9 mouse cellular contexts compared by ENCODE assay signal in genomic region chr2:25055409-25056155, GRCm38 (mm10). TPM values are rescaled to one million over a fixed set of nuclear protein-coding genes. Genes with fewer than 3 reads are reported as not detected.
A peak's percentile ranks its signal among the peaks of the same experiment; 100 is the strongest.
DNase-seq lines count a peak whose midpoint lies in the region; ATAC-seq and TF ChIP-seq lines count a peak whose summit lies in the region.
"Had no signal": no experiment of that assay in that cellular context is flagged by ENCODE, and none has a peak within 500 bp of the region (broad histone marks: within the 10 kb centered on the region; RNA-seq: fewer than 3 reads in every experiment).

No protein-coding gene starts in this region.

- no peak for ATAC-seq in heart, embryonic 11.5 days (replicated peaks; ENCODE audit: insufficient number of reproducible peaks, low FRiP score, low TSS enrichment)
- no peak for ATAC-seq in forebrain, embryonic 11.5 days (replicated peaks; ENCODE audit: low FRiP score)
- no peak for ATAC-seq in limb, embryonic 15.5 days (ENCODE audit: insufficient number of reproducible peaks, low FRiP score, low TSS enrichment, low read depth)
- ATAC-seq in inflammation-experienced regulatory T-cells, adult 6 months = no peak

- no peak overlapping the region for H3K27ac ChIP-seq in heart, embryonic 11.5 days (ENCODE audit: low read depth, low read length)
- no peak overlapping the region for H3K27ac ChIP-seq in forebrain, embryonic 11.5 days (ENCODE audit: low read depth, low read length)
- H3K27ac ChIP-seq in limb, embryonic 15.5 days = no peak overlapping the region

- peak overlapping the region; percentile 77; the same call in 1 of the 2 replicates for H3K9ac ChIP-seq in heart, embryonic 11.5 days (ENCODE audit: low read depth, low read length)
- H3K9ac ChIP-seq in forebrain, embryonic 11.5 days (ENCODE audit: low read length) = peak overlapping the region; percentile 80
- H3K9ac ChIP-seq in limb, embryonic 15.5 days = no peak overlapping the region

- peaks cover 8% of the 10 kb centered on the region for H3K4me1 ChIP-seq in heart, embryonic 11.5 days (ENCODE audit: control insufficient read depth, insufficient read depth, low read length)
- H3K4me1 ChIP-seq in forebrain, embryonic 11.5 days (replicated peaks; ENCODE audit: control insufficient read depth, insufficient read depth, low read length) = peaks cover 7% of the 10 kb centered on the region
- peaks cover 12% of the 10 kb centered on the region for H3K4me1 ChIP-seq in limb, embryonic 15.5 days

- no peaks in the 10 kb centered on the region for H3K79me3 ChIP-seq in C2C12 (ENCODE audit: low read depth)

- H3K79me2 ChIP-seq in C2C12 (ENCODE audit: control insufficient read depth, insufficient read depth) = peaks cover 19% of the 10 kb centered on the region

- H3K27me3 ChIP-seq in heart, embryonic 11.5 days (ENCODE audit: control insufficient read depth, insufficient read depth, low read length) = no peaks in the 10 kb centered on the region
- H3K27me3 ChIP-seq in C2C12 (ENCODE audit: control insufficient read depth, insufficient read depth, insufficient read length) = no peaks in the 10 kb centered on the region
- H3K27me3 ChIP-seq in forebrain, embryonic 11.5 days (ENCODE audit: control insufficient read depth, insufficient read depth, low read length) = no peaks in the 10 kb centered on the region
- H3K27me3 ChIP-seq in limb, embryonic 15.5 days = no peaks in the 10 kb centered on the region

- DNase-seq in heart, postnatal 36 days = no peak
- no peak for DNase-seq in forebrain, embryonic 11.5 days (ENCODE audit: low spot score)
- no peak for DNase-seq in thymus, adult 18-20 months
- no peak for DNase-seq in ovary, adult 18-20 months (ENCODE audit: low spot score)

- 86% methylated on average over 21 of the region's 21 CpGs for WGBS in heart, embryonic 11.5 days (ENCODE audit: insufficient replicate concordance)
- 90% methylated on average over 21 of the region's 21 CpGs for WGBS in forebrain, embryonic 11.5 days
- WGBS in limb, embryonic 15.5 days = 91% methylated on average over 21 of the region's 21 CpGs

- H3K36me3 ChIP-seq in heart, embryonic 11.5 days (ENCODE audit: control insufficient read depth, insufficient read depth, low read length) = no peaks in the 10 kb centered on the region
- peaks cover 17% of the 10 kb centered on the region for H3K36me3 ChIP-seq in C2C12 (ENCODE audit: control insufficient read depth, insufficient read depth)
- no peaks in the 10 kb centered on the region for H3K36me3 ChIP-seq in forebrain, embryonic 11.5 days (ENCODE audit: control insufficient read depth, insufficient read depth, low read length)
- peaks cover 41% of the 10 kb centered on the region for H3K36me3 ChIP-seq in limb, embryonic 15.5 days

- no peaks in the 10 kb centered on the region for H3K9me3 ChIP-seq in heart, embryonic 11.5 days (replicated peaks; ENCODE audit: control insufficient read depth, low read length)
- no peaks in the 10 kb centered on the region for H3K9me3 ChIP-seq in forebrain, embryonic 11.5 days (ENCODE audit: control insufficient read depth, low read length)
- H3K9me3 ChIP-seq in limb, embryonic 15.5 days = no peaks in the 10 kb centered on the region

- H3K4me2 ChIP-seq in heart, embryonic 11.5 days = peak overlapping the region; percentile 83
- H3K4me2 ChIP-seq in forebrain, embryonic 11.5 days (ENCODE audit: low read depth, low read length, severe bottlenecking) = peak overlapping the region; percentile 85
- peak overlapping the region; percentile 78 for H3K4me2 ChIP-seq in limb, embryonic 15.5 days

- H3ac ChIP-seq in C2C12 (ENCODE audit: control insufficient read depth, insufficient read length, low read depth) = no peak overlapping the region

- no peak for TF ChIP-seq CTCF in C2C12 (IDR thresholded peaks at IDR 0.05; ENCODE audit: control insufficient read depth, insufficient read depth, insufficient read length)

- peak overlapping the region; percentile 70; the same call in 1 of the 2 replicates for H3K4me3 ChIP-seq in heart, embryonic 11.5 days (ENCODE audit: low read depth, low read length)
- peak overlapping the region; percentile 56 for H3K4me3 ChIP-seq in C2C12 (ENCODE audit: insufficient read depth, poor library complexity, severe bottlenecking)
- H3K4me3 ChIP-seq in forebrain, embryonic 11.5 days (ENCODE audit: low read depth, low read length) = peak overlapping the region; percentile 79; the same call in 1 of the 2 replicates
- peak overlapping the region; percentile 80 for H3K4me3 ChIP-seq in limb, embryonic 15.5 days

- intact Hi-C loops in heart, postnatal 36 days (cut with DNase I) = no loop called here

TF ChIP-seq in C2C12, 6 proteins besides CTCF, POLR2A, EP300 and RAD21:
- no peak for TF ChIP-seq USF1 (IDR thresholded peaks at IDR 0.05; ENCODE audit: low read depth)
- no peak for TF ChIP-seq MYOG (IDR thresholded peaks at IDR 0.05; ENCODE audit: control insufficient read depth, extremely low read depth, insufficient read length)
- TF ChIP-seq MAX (IDR thresholded peaks at IDR 0.05) = no peak
- TF ChIP-seq CEBPB (IDR thresholded peaks at IDR 0.05; ENCODE audit: low read depth) = no peak
- no peak for TF ChIP-seq FOSL1 (IDR thresholded peaks at IDR 0.05; ENCODE audit: insufficient read depth, low read length, poor library complexity, severe bottlenecking)
- TF ChIP-seq MYOD1 (IDR thresholded peaks at IDR 0.05; ENCODE audit: control insufficient read depth, insufficient read length, low read depth) = no peak
TF ChIP-seq in C2C12: peak in this region for 0.

RNA-seq across cellular contexts. Expression of gene Nsmf, which starts 1.4 kb away (rescaled TPM):
- polyA plus RNA-seq in heart, embryonic 11.5 days (2014; fragmentation: Nextera tagmentation; extraction: Ambion mirVana) = 32.9 and 37.7 TPM in 2 replicates
- total RNA-seq in heart, postnatal 36 days (2021) = 10 to 100 TPM; 14.4 to 16.3 TPM
- 30.6 TPM for polyA plus RNA-seq in C2C12 (2012; fragmentation: generic; extraction: Trizol)
- 68.0 and 81.2 TPM in 2 replicates for polyA plus RNA-seq in forebrain, embryonic 11.5 days (2014; fragmentation: Nextera tagmentation; extraction: Ambion mirVana)
- 67.5 and 68.3 TPM in 2 replicates for polyA plus RNA-seq in limb, embryonic 15.5 days (2015; fragmentation: Nextera tagmentation; extraction: Ambion mirVana)
- polyA plus RNA-seq in inflammation-experienced regulatory T-cells, adult 6 months (2017; shearing (Covaris generic)) = 10 to 100 TPM; 11.3 to 20.4 (median 11.4) TPM

RNA-seq across cellular contexts. Expression of gene Entpd8, which starts 24.5 kb away (rescaled TPM):
- polyA plus RNA-seq in heart, embryonic 11.5 days (2014; fragmentation: Nextera tagmentation; extraction: Ambion mirVana) = not detected in 2 replicates
- not detected for total RNA-seq in heart, postnatal 36 days (2021)
- not detected for polyA plus RNA-seq in C2C12 (2012; fragmentation: generic; extraction: Trizol)
- not detected in 2 replicates for polyA plus RNA-seq in forebrain, embryonic 11.5 days (2014; fragmentation: Nextera tagmentation; extraction: Ambion mirVana)
- not detected in 2 replicates for polyA plus RNA-seq in limb, embryonic 15.5 days (2015; fragmentation: Nextera tagmentation; extraction: Ambion mirVana)
- polyA plus RNA-seq in inflammation-experienced regulatory T-cells, adult 6 months (2017; shearing (Covaris generic)) = under 1 TPM in 1 of 3 experiments, not detected in 2; 0.90 TPM
- total RNA-seq: layer of hippocampus, adult 18-20 months had no signal

RNA-seq across cellular contexts. Expression of gene Noxa1, which starts 39.4 kb away (rescaled TPM):
- 0.10 TPM in 1 of 2 replicates, not detected in the other for polyA plus RNA-seq in heart, embryonic 11.5 days (2014; fragmentation: Nextera tagmentation; extraction: Ambion mirVana)
- not detected for total RNA-seq in heart, postnatal 36 days (2021)
- not detected for polyA plus RNA-seq in C2C12 (2012; fragmentation: generic; extraction: Trizol)
- 0.31 TPM in 1 of 2 replicates, not detected in the other for polyA plus RNA-seq in forebrain, embryonic 11.5 days (2014; fragmentation: Nextera tagmentation; extraction: Ambion mirVana)
- polyA plus RNA-seq in limb, embryonic 15.5 days (2015; fragmentation: Nextera tagmentation; extraction: Ambion mirVana) = 0.18 TPM in 1 of 2 replicates, not detected in the other
- polyA plus RNA-seq in inflammation-experienced regulatory T-cells, adult 6 months (2017; shearing (Covaris generic)) = 1 to 10 TPM in 2 of 3 experiments, under 1 TPM in 1; 0.68 to 4.2 (median 4.2) TPM
- total RNA-seq: layer of hippocampus, adult 18-20 months had no signal
